Mouse (Mus musculus) lung, embryonic 14.5 days (tissue): ENCODE measurements around the gene Ift122. TPM values are rescaled to one million over a fixed set of nuclear protein-coding genes. Genes with fewer than 3 reads are reported as not detected.

Experiments
- ATAC-seq: fragments of 200-750 bp; cut with Nextera tagmentation; 2 replicates; pipeline ENCODE4 v1.8.0; 2017; ENCODE audit warnings: mild to moderate bottlenecking, moderate TSS enrichment, moderate library complexity; ENCODE audit not compliant: insufficient read depth
- DNase-seq: peaks from one replicate; pipeline ENCODE4 v3.0.0-alpha.2; 2015
- H3K27ac ChIP-seq: fragments of 300-500 bp; sonication (generic); 2 replicates; pipeline ENCODE4 v1.5.1; 2014; ENCODE audit warnings: low read depth, mild to moderate bottlenecking, moderate library complexity
- H3K27me3 ChIP-seq: fragments of 300-500 bp; sonication (generic); 2 replicates; pipeline ENCODE4 v1.6.1; 2014; ENCODE audit warnings: low read length, control low read depth; ENCODE audit not compliant: insufficient read depth
- H3K36me3 ChIP-seq: fragments of 300-500 bp; sonication (generic); 2 replicates; pipeline ENCODE4 v1.6.1; 2014; ENCODE audit warnings: control low read depth; ENCODE audit not compliant: insufficient read depth
- H3K4me1 ChIP-seq: fragments of 300-500 bp; sonication (generic); 2 replicates; pipeline ENCODE4 v1.6.1; 2014; ENCODE audit warnings: antibody characterized with exemption, control low read depth; ENCODE audit not compliant: insufficient read depth
- H3K4me2 ChIP-seq: fragments of 300-500 bp; sonication (generic); 2 replicates; pipeline ENCODE4 v1.6.1; 2014; ENCODE audit warnings: mild to moderate bottlenecking
- H3K4me3 ChIP-seq: fragments of 300-500 bp; sonication (generic); 2 replicates; pipeline ENCODE4 v1.5.1; 2014; ENCODE audit warnings: low read depth, low read length
- H3K9ac ChIP-seq: fragments of 300-500 bp; sonication (generic); 2 replicates; pipeline ENCODE4 v1.6.1; 2014
- H3K9me3 ChIP-seq: fragments of 300-500 bp; sonication (generic); 2 replicates; pipeline ENCODE4 v1.6.1; 2016; ENCODE audit warnings: low read depth, low read length, control low read depth
- CTCF ChIP-seq: IDR thresholded peaks from 2 replicates; pipeline ENCODE4 v1.5.1; 2016; ENCODE audit warnings: antibody characterized with exemption, low read depth
- WGBS: fragments of 180-500 bp; shearing (Covaris S2); extraction: QIAGEN DNeasy Blood & Tissue Kit; methylation state at CpG from one replicate; pipeline ENCODE4 v1.1.7; 2014; 5-methylcytosine and 5-hydroxymethylcytosine counted together
- polyA plus RNA-seq: library from polyadenylated mRNA; unstranded; fragments of >200 nt; fragmentation: Nextera tagmentation; extraction: Ambion mirVana; gene quantifications from 2 replicates; pipeline ENCODE4 v1.2.1, GENCODE M21; 2014

Ift122 gene
- polyA plus RNA-seq, 1 experiment from 2014 or later = 25.6 TPM

DNA sequence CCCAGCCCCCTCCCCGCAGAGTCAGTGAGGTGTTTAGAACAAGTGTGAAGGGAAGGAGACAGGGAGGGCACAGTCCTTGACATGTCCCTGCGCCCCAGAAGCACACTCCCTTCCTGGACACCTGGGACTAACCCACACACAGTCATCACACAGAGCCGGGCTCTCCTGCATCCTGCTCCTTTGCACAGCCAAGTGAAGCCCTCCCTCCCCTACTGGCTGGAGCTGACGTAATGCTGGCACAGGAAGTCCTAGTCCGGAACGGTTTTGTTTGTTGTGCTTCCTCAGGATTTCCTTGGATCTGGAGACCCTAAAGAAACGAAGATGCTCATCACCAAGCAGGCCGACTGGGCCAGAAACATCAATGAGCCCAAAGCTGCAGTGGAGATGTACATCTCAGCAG is 56.7 kb downstream of the Ift122 start:
- no peak overlapping the region for H3K4me2 ChIP-seq
- DNase-seq = peak; percentile 82
- H3K27me3 ChIP-seq = no peaks in the 10 kb centered on the region
- 29% methylated on average over 8 of the region's 8 CpGs for WGBS
- TF ChIP-seq CTCF = no peak
- 0 out of 2 replicates have a peak, but pooled peaks cover 9% of the 10 kb centered on the region for H3K36me3 ChIP-seq
- no peak overlapping the region for H3K9ac ChIP-seq
- peak overlapping the region; percentile 73; the same call in 1 of the 2 replicates for H3K27ac ChIP-seq
- H3K9me3 ChIP-seq = no peaks in the 10 kb centered on the region
- peak; percentile 78 for ATAC-seq
- H3K4me1 ChIP-seq = peaks cover 13% of the 10 kb centered on the region
- no peak overlapping the region for H3K4me3 ChIP-seq

DNA sequence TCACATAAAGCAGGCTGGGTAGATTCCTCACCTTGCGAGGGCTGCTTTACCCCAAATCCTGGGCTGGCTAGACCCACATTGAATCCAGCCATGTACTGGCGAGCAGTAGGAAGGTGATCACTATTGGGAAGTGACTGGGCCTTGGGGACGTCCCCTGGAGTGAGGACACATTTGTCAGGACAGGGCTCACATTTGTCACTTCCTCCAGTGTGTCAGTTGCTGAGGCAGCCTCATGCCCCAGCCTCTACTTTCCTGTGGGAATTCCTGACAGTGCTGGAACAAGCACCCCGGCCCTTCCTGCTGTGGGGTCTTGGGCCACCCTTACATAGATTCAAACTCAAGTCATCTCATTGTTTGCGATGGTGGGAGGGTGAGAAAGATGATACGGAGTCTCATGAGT is 58.5 kb downstream of the Ift122 start:
- H3K4me1 ChIP-seq = peaks cover 13% of the 10 kb centered on the region
- no peak for TF ChIP-seq CTCF
- H3K4me3 ChIP-seq = no peak overlapping the region
- 78% methylated on average over 6 of the region's 6 CpGs for WGBS
- no peak for DNase-seq
- no peak overlapping the region for H3K4me2 ChIP-seq
- no peaks in the 10 kb centered on the region for H3K27me3 ChIP-seq
- H3K9me3 ChIP-seq = no peaks in the 10 kb centered on the region
- peak overlapping the region; percentile 31; the same call in 1 of the 2 replicates for H3K27ac ChIP-seq
- 0 out of 2 replicates have a peak, but pooled peaks cover 2% of the 10 kb centered on the region for H3K36me3 ChIP-seq
- no peak for ATAC-seq
- no peak overlapping the region for H3K9ac ChIP-seq

DNA sequence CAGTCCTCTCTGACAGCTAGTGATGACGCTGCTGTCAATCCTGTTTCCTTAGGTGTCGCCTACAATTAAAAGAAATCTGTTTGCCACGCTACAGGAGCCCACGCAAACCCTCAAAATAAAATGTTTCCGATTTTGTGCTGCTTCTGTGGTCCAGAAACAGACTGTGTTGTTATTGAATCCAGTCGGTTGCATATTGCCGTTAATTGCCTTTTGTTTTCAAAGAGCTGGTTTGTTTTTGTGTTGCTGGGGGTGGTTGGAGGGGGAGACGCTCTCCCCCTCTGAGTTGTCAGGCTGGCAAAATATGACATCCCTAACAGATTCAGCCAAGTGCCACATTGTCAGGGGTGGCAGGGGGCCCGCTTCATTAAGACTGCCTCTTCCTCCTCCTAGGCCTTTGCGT is 60.2 kb downstream of the Ift122 start:
- Histone ChIP-seq H3K4me1 (peaks cover 9% of the 10 kb centered on the region), H3K27ac (no peak overlapping the region), H3K9me3 (no peaks in the 10 kb centered on the region), H3K4me3 (no peak overlapping the region), H3K4me2 (no peak overlapping the region), H3K9ac (no peak overlapping the region), H3K36me3 (peaks cover 4% of the 10 kb centered on the region; the same call in 1 of the 2 replicates), H3K27me3 (no peaks in the 10 kb centered on the region)
- ATAC-seq (no peak), DNase-seq (no peak)
- 82% methylated on average over 10 of the region's 10 CpGs for WGBS
- no peak for TF ChIP-seq CTCF

DNA sequence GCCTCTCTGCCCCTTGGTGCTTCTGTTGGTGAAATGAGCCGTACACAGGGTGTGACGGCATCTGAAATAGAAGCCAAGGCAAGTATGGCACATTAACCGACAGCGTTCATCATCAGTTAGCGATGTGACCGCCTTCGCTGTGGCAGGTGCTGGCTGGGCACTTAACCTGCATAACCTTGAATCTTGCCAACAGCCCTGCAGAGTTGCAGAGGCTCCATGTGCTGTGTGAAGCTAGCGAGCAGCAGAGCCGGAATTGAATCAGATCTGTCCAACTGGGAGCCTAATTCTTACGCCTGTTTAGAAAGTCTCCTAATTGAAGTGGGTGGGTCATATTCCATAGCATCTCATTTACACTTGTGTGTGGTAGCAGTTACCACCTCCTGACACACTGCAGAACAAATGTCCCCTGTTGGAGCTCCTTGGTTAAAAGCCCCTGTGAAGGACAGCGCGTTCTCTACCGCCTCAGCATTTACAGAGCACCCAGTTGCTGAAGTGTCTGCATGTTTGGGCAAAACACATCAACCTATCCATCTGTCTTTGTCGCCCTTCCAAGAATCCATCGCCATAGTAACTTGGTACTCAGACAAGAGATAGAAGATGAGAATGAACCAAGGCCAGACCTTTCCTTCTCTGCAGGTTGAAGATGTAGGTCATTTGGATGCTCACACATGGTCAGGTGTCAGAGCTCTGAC is 61.4 kb downstream of the Ift122 start:
- ATAC-seq = no peak

DNA sequence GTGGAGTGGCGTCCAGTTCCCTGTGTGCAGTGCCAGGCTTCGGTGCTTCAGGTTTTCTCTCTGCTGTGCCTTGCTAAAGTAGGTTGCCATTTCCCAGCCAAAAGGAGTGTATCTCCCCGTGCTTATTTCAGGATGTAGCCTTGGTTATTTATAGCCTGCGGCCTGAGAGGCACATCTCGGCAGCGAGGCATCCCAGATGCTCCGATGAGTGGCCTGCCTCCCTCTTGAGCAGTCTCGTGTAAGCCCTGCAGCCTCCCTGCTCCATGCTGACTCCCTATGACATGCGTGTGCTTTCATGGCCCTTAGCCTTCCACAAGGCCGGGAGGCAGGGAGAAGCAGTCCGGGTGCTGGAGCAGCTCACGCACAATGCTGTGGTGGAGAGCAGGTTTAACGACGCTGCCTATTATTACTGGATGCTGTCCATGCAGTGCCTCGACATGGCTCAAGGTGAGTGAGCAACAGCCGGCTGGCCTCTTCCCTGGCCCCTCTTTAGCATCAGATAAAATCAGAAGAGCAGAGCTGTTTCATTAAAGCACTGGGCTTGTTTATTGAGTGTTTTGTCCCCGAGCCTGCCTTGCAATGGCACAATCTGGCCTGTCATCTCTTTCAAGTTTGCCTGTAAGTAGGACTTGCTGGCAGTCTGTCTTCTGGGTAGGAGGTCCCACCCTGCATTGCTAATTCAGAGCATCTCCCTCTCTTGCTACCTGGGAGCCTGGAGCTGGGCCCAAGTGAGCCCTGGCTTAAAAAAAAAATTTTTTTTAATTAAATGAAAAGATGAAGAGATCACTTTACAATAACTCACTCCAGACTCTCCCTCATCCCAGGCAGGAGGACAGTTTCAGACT is 62.6 kb downstream of the Ift122 start:
- no peak for TF ChIP-seq CTCF
- Histone ChIP-seq H3K4me1 (no peaks in the 10 kb centered on the region), H3K4me2 (no peak overlapping the region), H3K27ac (no peak overlapping the region), H3K27me3 (no peaks in the 10 kb centered on the region), H3K4me3 (no peak overlapping the region), H3K36me3 (peaks cover 4% of the 10 kb centered on the region), H3K9ac (no peak overlapping the region), H3K9me3 (no peaks in the 10 kb centered on the region)
- ATAC-seq (no peak), DNase-seq (no peak)
- 47% methylated on average over 17 of the region's 17 CpGs for WGBS

More for the DNA sequence above, 61.4 kb downstream of the Ift122 start:
- Histone ChIP-seq H3K4me1 (peaks cover 5% of the 10 kb centered on the region; the same call in 1 of the 2 replicates), H3K27me3 (no peaks in the 10 kb centered on the region), H3K27ac (no peak overlapping the region), H3K4me2 (no peak overlapping the region), H3K4me3 (no peak overlapping the region), H3K9me3 (no peaks in the 10 kb centered on the region), H3K9ac (no peak overlapping the region), H3K36me3 (peaks cover 4% of the 10 kb centered on the region; the same call in 1 of the 2 replicates)
- 82% methylated on average over 15 of the region's 15 CpGs for WGBS
- no peak for TF ChIP-seq CTCF
- DNase-seq = no peak

DNA sequence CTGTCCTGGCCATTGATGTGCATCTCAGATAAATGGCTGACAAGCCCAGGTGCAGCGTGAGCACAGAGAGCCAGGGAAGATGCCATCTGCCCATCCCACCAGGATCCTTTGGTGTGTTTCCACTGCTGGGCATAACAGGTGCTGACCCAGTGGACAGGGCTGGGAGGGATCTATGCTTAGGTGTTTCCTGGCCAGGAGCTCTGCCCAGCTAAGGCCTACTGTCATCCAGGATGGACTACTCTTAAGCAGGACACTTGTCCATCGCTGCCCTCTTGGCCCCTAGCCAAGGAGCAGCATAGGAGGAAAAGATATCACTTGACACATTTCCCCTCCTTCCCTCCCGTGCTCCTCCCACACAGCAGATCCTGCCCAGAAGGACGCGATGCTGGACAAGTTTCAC is 63.3 kb downstream of the Ift122 start:
- Histone ChIP-seq H3K9ac (no peak overlapping the region), H3K9me3 (no peaks in the 10 kb centered on the region), H3K4me2 (no peak overlapping the region), H3K36me3 (peaks cover 4% of the 10 kb centered on the region), H3K27me3 (no peaks in the 10 kb centered on the region), H3K4me3 (no peak overlapping the region), H3K4me1 (no peaks in the 10 kb centered on the region), H3K27ac (no peak overlapping the region)
- no peak for TF ChIP-seq CTCF
- ATAC-seq (no peak), DNase-seq (peak; percentile 36)
- WGBS = 57% methylated on average over 5 of the region's 5 CpGs

DNA sequence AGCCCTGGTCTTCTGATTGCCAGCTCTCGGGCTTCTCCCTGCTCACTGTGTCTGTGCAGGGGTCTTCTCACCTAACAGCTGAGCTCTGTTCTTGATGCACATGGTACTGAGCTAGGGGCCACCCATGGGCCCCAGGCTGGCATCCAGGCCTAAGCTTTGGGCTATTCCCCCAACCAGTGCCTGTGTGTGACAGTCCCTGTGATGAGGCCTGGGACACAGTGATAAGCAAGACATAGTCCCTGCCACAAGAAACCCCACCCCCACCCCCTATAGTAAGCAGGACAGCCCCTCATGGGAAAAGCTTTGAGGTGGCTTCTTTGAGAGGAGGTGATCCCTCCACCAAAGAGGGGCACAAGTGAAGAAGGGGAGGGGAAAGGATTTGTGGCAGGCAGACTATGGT is 65.3 kb downstream of the Ift122 start:
- Histone ChIP-seq H3K36me3 (peaks cover 4% of the 10 kb centered on the region), H3K4me1 (no peaks in the 10 kb centered on the region), H3K4me3 (no peak overlapping the region), H3K9ac (no peak overlapping the region), H3K9me3 (no peaks in the 10 kb centered on the region), H3K4me2 (no peak overlapping the region), H3K27me3 (no peaks in the 10 kb centered on the region), H3K27ac (no peak overlapping the region)
- no peak for TF ChIP-seq CTCF
- DNase-seq (no peak), ATAC-seq (no peak)
- 75% methylated on average over 1 of the region's 1 CpGs for WGBS
